Mouse (Mus musculus) spleen, adult 18-20 months (tissue): Measurements from ENCODE around the gene Pdk2.

Source experiments
- DNase-seq, 2 experiments: peaks; one replicate each; pipeline ENCODE4 v3.0.0; 2022; ENCODE audit warnings: mixed read lengths in 2 of 2

The Pdk2 gene

DNA sequence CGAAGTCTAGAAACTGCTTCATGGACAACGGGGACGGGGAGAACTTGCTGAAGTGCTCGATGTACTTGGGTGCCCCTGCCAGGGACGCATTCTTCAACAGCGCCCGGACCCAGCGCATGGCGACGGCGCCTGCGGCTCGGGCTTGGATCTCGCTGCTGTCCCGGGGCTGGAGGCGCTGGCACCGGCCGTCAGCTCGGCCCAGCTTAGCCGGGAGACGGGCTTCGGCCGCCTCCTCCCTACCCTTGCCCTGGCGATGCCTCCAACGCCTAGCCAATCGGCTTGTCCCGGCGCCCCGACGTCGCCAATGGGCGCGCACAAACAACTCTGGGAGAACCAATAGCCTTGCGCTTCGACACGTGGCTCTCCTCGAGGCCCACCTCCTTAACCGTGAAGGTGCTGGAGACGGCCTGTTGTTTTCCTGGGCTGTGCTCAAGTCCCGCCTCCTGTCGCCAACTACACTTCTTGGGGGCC, at the start of gene Pdk2:
TSS of gene Pdk2 (minus strand) at position 216 of the 471 bp plus-strand sequence.
- peak; percentile 83 to 87 for DNase-seq

DNA sequence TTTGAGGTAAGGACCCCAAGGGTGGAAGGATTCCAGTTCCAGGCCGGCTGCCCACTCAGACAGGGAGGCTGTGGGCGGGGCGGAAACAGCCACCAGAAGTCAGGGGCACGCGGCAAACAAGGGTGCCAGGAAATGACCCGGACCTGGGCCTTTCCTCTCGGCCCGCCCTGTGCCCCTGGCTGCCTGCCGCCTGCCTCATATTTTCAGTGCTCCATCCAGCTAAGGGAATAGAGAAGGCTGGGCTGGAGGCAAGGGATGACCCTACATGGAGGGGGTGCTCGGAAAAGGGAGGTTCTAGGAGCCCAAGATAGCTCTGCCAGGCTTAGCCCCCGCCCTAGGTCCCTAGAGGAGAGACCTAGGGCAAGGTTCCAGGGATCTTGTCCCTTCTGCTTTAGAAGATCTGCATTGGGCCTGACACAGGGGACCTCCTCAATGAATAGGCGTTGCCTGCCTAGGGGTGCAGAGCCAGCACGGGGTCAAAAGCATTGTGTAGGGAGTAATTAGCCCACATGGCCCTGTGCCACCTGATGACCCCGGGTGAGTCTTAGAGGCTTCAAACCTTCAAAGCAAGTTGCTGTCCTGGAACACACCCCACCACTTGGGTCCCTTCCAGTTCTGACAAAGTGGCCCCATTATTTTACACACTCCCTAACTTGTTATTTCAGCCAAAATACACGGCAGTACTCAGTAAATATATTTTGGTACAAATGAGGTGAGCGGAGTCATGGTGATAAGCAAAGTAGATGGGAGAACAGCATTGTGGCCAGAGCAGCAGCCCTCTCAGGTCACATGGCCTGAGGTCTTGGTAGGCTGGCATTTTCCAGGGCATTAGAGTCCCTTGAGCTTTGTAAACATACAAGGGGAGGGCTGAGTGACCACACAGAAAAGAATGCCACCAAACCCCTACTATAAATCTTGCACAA, 48.0 kb upstream of the Pdk2 start:
- DNase-seq = peak; percentile 15 to 17

DNA sequence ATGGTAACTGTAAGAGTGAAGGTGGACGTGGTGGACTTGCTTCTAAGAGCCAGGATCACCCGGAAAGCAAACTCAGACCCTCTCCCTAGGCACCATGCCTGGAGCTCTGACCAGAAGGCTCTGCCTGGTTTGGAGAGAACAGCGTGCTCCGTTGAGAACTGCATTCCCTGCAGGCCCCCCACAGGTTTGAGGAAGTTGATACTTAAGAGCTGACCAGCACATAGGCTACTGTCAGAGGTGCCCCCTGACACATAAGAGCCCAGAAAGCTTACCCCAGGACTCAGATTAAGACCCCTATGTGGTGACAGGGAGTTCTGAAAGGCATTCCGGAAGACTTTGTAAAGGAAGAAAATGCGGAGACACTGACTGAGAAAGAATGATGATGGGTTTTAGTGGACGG, 47.1 kb upstream of the Pdk2 start:
- no peak for DNase-seq

DNA sequence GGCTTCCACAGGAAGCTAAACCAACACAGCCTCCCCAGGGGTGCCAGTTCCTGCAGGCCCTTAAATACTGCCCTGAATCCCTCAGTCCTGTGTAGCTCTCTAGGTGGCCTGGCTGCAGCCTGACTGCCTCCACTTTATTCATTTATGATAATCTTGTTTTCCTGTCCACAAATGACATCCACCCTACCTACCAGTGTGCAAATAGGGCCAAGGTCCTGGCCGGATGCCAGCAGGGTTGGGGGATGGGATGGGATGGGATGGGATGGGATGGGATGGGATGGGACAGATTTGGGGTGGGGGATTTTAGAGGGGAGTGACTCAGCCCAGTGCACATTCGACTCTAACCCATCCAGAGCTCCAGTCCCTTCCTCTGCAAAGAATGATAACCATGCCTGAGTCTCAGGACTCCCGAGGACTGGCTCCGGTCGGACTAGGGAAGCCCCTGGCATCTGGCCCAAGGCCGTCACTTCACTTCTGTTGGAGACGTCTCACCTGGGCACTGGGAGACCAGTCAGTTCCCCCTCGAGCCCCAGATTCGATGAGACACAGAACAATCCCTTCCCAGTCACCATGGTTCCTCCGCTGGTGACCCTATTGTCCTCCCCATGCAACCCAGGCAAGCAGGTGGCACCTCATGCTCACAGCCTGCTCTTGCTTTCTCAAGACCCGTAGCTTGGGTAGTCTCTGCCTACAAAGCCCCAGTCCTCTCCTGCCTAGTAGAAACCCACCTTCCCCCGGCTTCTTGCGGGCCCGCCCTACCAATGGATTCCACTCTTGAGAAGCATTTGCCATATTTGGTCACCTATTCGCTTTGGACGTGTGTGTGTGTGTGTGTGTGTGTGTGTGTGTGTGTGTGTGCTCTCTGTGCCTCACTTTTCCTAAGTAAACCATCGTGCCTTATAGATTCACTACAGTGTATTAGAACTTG, 46.4 kb upstream of the Pdk2 start:
- no peak for DNase-seq

DNA sequence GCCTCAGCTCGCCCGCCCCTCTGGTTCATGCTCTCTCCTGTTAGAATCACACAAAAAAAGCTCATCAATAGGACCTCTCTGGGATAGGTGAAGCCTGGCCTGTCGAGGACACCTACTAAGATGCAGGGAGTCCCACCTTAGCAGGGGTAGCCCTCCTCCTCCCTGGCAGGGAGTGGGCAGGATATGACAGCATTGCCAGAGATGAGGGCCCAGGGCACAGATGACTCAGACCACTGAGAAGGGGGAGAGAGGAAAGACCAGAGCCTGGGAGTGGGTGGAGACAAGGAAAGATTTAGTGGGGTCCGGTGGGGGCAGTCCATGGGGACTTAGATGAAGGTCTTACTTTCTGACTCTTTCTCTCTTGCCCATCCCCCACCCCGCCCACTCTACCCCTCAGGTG, 45.1 kb upstream of the Pdk2 start:
- no peak for DNase-seq

DNA sequence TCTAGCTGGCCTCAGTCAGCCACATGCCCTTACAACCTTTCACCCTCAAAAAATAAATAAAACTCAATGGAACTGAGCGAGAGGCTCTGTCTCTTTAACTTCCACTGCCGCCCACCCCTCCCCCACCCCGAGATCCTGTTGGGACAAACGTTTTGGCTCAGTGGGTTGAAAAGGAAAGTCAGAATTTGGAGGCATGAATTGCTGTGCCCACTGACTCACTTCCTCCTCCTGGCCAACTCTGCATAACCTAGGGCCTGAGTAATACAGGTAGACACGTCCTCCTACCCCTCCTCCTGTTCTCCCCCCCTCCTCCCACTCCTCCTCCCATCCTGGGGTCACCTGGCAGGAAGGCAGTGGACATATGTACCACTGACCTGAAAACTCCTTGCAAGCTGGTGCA, 44.6 kb upstream of the Pdk2 start:
- DNase-seq = no peak

DNA sequence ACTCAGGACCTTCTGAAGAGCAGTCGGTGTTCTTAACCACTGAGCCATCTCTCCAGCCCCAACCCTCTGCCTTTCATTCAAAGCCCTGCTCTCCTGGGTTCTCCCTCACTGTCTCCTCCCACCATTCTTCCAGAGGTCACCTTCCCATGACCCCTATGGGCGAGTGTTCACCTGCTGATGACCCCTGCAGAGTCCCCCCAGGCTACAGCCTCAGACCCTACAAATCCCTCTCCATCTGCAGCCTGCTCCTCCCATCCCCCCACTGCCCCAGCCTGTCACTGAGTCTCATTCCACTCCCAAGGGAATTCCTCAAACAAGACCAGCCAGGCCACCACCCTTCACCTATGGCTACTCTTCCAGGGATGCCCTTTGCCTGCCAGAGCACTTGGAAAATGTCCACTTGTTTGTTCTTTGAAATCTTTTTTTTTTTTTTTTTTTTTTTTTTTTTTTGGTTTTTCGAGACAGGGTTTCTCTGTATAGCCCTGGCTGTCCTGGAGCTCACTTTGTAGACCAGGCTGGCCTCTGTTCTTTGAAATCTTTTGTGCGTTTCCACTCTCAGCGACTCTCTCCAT, 43.7 kb upstream of the Pdk2 start:
- DNase-seq = no peak

DNA sequence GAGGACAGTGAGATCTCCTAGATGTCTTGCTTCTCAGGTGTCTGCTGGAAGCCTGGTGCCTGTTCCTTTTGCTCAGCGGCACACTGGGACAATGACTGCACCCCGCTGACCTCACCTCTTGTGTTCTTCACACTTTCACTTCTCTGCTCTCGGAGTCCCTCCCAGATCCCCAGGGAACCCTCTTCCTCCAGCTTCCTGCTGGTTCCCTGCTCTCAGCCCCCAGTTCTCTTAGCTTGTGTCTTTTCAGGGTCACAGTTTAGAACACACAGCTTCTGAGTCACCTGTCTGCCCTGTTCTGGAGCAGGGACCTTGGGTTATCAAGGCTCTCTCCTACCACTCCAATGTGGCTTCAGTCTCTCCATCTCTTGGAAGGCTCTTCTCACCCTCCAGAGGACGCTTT, 43.0 kb upstream of the Pdk2 start:
- no peak for DNase-seq

DNA sequence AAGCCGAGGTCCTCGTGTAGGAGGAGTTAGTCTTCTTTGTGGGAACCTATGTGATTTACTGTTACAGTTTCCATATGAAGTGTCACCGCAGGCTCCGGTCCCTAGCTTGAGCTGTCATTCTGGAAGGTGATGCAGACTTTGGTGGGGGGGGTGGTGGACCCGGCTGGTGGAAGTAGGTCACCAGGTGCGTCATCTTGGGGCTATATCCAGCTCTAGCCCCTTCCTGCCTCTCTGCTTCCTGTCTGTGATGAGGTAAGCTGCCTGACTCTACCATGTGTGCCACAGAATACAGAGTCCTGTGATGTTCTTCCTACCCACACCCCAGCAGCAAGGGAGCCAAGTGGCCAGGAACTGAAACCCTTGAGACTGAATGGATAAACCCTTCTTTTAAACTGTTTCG, 41.7 kb upstream of the Pdk2 start:
- DNase-seq = no peak

DNA sequence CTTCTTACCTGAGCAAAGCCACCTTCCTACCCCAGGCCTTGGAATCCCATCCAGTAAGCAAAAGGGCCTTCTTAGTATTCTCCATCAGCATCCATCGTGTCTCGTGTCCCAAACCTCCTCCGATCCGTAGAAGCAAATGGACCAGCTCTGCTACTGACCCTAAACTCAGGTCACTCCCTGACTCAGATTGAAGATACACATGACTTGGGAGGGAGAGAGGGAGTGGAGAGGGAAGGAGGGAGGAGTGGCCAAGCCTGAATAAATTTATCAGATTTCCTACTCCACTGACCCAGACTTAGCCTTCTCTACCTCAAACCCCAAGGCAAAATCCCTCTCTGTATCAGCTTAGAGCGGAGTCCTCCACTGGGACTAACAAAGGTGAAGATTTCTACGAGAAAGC, 39.6 kb upstream of the Pdk2 start:
- DNase-seq = no peak

DNA sequence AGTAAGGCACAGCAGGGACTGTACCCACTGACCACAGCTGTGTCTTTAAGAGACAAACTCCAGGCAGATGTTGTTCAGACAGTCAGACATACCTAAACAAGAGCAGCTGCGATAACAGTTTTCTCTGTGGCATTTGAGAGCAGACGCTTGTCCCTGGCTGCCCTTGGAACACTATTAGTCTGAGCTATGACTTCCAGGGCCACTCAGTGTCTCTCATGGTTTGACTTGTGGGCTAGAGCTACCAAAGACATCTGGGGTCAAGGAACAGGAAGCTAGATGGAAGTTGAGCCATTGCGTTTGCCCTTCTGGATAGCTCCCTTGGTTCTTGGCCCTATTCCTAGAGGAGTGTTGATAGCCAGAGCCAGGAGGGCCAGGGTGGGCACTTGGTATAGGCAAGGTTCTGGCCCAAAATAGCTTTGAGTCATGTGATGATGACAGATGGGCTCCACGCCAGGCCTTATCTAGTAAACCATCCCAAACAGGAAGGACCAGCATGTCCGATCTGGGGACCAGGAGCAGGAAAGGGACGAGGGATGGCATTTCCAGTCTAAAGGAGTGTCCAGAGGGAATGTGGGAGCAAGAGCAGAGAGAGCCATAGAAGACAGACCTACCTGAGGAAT, 38.2 kb upstream of the Pdk2 start:
- peak in 1 of 2 experiments; percentile 16 for DNase-seq

DNA sequence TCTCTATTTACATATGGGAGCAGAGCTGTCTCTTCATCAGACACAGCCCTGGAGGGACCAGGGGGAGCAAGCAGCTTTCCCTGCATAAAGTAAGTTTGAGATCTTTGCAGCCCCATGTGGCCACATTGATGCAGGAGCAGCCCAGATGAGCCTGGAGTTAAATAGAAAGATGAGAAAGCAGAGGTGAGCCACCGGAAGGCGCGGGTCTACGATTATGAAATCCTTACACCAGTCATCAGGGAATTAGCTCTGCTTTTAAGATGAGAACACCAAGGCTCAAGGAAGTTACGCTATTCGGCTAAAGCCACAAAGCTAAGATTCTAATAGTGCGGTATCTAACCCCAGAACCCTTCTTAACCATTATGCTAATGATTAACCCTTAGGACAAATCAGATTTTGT, 36.8 kb upstream of the Pdk2 start:
- DNase-seq = no peak

DNA sequence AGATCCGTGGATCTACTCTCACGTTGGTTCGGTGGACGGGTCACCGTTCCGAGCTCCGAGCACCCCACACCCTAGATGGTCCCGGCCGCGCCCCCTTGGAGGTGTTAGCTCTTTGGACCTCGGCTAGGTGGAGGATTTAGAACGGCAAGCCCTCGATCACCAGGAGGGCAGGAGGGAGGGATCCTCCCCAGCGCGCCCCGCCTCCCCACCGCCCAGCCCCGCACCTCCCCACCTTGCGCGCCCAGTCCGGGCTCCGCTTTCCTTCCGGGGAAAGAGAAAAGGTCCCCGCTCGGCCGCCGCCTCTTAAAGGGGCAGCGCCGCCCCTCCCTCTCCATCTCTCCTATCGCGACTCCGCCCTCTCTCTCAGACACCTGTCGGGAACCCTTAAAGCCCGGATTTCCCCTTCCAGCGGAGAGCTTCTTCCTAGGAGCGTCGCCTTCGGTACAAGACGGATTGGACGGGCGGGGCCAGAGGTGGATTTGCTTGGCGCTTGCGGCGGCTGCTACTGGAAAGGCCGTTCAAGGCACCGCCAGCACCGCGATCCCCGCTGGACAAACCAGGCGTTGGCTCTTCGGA, 35.5 kb upstream of the Pdk2 start, which contains the start of gene Itga3:
TSS of gene Itga3 (minus strand) at position 266 of the 576 bp plus-strand sequence.
- peak; percentile 21 to 49 for DNase-seq

DNA sequence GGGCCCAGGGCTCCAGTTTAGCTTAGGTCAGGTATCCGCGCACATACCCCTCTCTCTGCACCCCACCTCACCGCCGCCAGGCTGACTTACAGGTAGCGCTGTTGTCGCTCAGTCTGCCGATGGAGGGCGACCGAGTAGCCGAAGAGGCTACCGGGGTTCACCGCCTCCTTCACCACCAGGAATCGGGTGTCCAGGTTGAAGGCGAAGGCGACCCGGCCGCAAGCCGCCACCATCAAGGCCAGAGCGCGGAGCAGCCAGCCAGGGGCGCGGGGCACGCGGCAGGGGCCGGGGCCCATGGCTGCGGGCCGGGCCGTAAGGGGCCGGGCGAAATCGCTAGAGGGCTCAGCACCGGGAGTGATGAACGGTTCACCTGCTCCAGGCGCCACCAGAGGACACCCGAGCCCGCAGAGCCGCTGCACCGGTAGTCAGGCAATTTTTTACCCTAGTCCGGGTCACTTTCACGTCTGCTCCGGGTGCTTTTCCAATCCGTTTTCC, 34.9 kb upstream of the Pdk2 start:
- peak; percentile 27 to 61 for DNase-seq

DNA sequence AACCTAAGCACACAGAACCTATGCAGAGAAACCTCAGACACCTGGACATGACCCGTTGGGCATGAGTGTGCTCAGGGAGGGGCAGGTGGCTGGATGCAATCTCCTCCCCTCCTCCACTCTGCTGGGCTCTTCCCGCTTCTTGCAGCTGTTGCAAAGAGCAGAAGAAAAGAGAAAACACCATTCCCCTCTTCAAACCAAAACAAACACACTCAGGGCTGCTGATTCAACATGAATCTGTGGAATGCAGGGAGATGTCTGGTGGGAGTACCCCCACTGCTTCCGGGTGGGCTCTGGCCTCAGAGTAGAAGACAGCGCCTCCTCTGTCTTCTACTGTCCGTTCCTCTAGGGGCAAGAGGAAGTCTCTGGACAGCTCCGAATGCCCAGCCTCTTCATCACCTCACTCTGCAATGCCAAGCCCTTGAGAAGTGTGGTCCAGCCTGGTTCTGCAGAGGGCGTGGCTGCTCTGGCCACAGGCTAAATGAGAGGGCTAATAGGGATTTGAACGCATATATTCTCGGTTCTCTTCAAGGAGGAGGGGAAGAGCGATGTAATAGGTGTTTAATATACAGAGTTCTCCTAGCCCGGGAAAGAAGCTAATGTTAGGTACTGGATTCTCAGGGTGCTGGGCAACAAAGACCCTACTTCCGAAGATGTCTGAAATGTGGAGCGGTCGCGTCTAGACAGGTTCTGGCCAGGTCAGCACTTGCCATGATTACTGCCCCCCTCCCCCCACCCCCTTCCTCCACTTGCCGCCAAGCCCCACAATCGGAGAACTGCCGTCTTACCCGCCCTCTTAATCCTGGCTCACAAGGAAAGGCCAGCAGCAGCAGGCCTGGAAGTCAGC, 34.3 kb upstream of the Pdk2 start:
- no peak for DNase-seq

DNA sequence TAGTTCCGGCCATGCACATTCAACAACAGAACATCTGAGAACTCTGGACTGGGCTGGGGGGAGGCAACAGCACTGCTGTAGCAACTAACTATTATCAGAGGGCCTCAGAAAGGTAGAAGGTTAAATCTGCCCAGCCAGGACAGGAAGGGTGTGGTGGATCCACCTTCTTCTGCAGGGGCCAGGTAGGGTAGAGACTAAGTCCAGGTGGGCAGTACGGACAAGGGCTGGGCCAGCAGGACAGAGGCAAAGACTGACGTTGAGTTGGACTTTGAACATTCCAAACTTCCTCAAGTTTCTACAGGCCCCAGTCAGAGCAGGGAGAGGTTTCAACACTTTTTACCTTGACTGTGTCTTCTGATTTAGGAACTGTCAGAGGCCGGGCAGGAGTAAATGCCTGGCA, 33.5 kb upstream of the Pdk2 start:
- DNase-seq = no peak

DNA sequence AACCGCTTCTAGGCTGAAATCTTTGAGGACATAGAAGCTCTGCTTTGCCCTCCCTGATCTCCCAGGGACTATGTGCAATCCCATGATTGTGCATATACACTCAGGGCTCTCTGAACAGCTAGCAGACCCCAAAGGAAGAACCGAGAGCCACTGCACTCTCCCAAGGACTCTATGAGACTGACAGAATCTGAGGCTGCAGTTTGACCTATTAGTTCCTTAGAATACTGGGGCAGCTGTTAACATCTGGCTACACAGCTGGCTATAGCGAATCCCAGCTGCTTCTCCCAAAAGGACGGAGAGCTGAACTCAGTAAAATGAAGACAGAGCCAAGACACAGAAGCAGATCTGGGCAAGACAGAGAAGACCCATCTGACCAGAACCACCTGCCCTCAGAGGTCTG, 32.7 kb upstream of the Pdk2 start:
- DNase-seq = no peak

DNA sequence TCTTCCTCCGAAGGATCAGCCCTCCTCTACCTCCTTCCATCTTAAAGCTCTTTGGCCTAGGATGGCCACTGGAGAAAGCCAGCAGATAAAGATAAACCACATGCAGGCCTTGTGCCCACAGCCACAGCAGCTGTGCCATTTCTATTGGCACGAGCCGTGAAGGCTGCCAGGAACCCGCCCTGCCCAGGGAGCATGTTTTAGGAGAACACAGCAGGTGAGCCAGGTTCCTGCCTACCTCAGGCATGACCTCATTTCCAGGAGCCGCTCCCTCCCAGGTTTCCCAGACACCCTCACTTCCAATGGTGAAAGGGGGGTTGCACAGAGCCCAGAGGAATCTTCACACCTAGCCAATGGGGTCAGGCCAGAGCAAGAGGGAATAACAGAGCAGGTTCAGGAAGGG, 31.6 kb upstream of the Pdk2 start:
- no peak for DNase-seq

DNA sequence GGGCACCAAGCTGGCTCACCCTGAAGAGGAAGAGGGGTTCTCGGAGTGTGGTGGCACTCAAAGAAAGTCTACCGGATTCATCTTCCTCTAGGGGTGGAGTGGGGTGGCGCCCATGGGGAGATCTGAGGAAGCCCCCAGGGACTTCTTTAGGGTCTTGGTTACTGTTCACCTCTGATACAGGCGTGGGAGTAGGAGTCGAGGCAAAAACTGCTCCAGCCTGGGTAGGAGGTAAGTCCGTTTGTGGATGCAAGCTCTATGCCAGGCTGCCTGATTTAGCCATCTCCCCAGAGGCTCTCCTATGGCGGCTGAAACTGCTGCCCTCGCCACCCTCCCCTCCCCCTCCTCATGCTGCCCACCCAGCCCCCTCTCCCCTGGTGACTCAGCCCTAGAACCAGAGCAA, 31.0 kb upstream of the Pdk2 start:
- DNase-seq = no peak

DNA sequence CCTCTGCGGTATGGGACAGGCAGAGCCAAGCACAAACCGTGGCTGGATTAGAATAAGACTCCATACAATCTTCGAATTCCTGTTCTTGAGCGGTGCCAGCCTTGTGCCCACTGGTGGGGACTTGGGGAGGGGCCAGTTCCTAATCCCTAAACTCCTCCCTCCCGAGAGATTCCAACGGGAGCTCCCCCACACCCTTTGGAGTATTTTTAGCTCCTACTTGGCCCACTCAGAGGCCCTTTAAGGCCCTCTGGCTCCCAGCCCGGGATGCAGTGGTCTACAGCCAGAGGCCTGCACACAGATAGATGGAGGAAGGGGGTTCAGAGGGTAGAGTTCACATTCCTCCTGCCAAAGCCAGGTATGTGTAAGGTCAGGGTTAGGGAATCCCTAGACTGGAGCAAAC, 30.1 kb upstream of the Pdk2 start:
- no peak for DNase-seq
